Mouse (Mus musculus) liver, adult 2 months (tissue): ENCODE data around the gene Mfsd2b. TPM values are rescaled to one million over a fixed set of nuclear protein-coding genes. Genes with fewer than 3 reads are reported as not detected.

Experiments
- DNase-seq: peaks from one replicate; pipeline ENCODE4 v3.0.0-alpha.2; 2011; ENCODE audit warnings: low read depth, low spot score; ENCODE audit errors: extremely low read depth
- H3K27ac ChIP-seq: fragments of 200-500 bp; replicated peaks from 2 replicates; pipeline ENCODE4 v1.5.1; 2012; ENCODE audit warnings: low read depth, mild to moderate bottlenecking, control low read depth, inconsistent platforms, low read length; ENCODE audit not compliant: insufficient read depth
- H3K27me3 ChIP-seq: fragments of 200-500 bp; 2 replicates; pipeline ENCODE4 v1.6.1; 2012; ENCODE audit warnings: mild to moderate bottlenecking, moderate library complexity, low read length, inconsistent platforms; ENCODE audit not compliant: control insufficient read depth, insufficient read depth
- H3K36me3 ChIP-seq: fragments of 200-500 bp; 2 replicates; pipeline ENCODE4 v1.6.1; 2012; ENCODE audit warnings: low read length, inconsistent platforms; ENCODE audit not compliant: control insufficient read depth, insufficient read depth
- H3K4me1 ChIP-seq: fragments of 200-500 bp; 2 replicates; pipeline ENCODE4 v1.6.1; 2011; ENCODE audit warnings: low read length; ENCODE audit not compliant: control insufficient read depth, insufficient read depth
- H3K4me3 ChIP-seq: fragments of 200-500 bp; 2 replicates; pipeline ENCODE4 v1.5.1; 2011; ENCODE audit warnings: low read depth, mild to moderate bottlenecking, control low read depth, low read length, moderate library complexity; ENCODE audit not compliant: insufficient read depth
- H3K79me2 ChIP-seq: fragments of 200-500 bp; 2 replicates; pipeline ENCODE4 v1.6.1; 2012; ENCODE audit warnings: inconsistent platforms, mild to moderate bottlenecking, low read length, moderate library complexity; ENCODE audit not compliant: control insufficient read depth, insufficient read depth
- H3K9ac ChIP-seq: fragments of 200-500 bp; 2 replicates; pipeline ENCODE4 v1.6.1; 2012; ENCODE audit warnings: low read depth, mild to moderate bottlenecking, control low read depth, inconsistent platforms, low read length
- CTCF ChIP-seq: fragments of 200-500 bp; IDR thresholded peaks from 2 replicates; pipeline ENCODE4 v1.5.1; 2011; ENCODE audit warnings: low read depth, low read length, control low read depth
- POLR2A ChIP-seq: fragments of 200-500 bp; IDR thresholded peaks from 2 replicates; pipeline ENCODE4 v1.6.1; 2011; ENCODE audit warnings: low read length, control low read depth; ENCODE audit not compliant: insufficient read depth; ENCODE audit errors: extremely low read depth
- WGBS: fragments of 180-500 bp; shearing (Covaris S2); methylation state at CpG from one replicate; pipeline ENCODE4 v1.1.7; 2018; 5-methylcytosine and 5-hydroxymethylcytosine counted together
- polyA plus RNA-seq: library from polyadenylated mRNA; depleted of rRNA; stranded (reverse); fragments of >200 nt; gene quantifications from 2 replicates; pipeline ENCODE4 v1.2.3, GENCODE M21; 2012; rRNA removed
- total RNA-seq: library from RNA; depleted of rRNA; stranded (reverse); fragments of >200 nt; gene quantifications from 2 replicates; pipeline ENCODE4 v1.2.3, GENCODE M21; 2014; rRNA removed

The Mfsd2b gene
- total and polyA plus RNA-seq, 2 experiments = 0.18 to 0.39 TPM

DNA sequence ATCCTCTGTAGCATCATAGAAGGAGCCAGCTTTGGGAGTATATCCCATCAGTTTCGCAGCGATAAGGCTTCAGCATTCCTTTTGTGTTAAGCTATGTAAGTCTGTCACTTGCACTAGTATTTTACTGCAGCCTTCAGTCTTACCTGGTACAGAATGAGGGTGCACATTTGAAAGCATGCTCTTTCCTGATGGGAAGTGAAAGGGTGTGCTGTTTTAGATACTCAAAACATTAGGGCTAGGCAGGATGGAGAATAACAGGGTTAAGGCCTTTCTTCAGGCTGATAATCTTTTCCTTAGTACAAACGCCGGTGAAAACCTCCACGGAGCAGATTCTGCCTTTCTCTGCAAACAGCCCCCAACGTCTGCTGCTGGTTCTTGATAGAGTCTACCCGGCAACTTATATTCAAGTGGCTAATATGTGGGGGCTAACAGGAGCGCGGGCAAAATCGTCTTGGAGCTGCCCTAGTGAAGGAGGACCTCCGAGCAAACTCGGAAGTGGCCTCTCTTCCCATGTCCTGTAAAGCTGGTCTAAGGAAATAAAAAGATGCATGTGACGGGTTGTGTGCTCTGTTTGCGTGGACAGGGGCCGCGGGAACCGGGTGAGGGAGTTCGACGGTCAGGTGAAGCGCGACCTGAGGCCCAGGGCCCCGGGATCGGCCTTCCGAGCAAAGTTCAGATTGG, 57.3 kb downstream of the Mfsd2b start:
- Histone ChIP-seq H3K36me3 (peaks cover 14% of the 10 kb centered on the region), H3K4me1 (peaks cover 8% of the 10 kb centered on the region; the same call in 1 of the 2 replicates), H3K79me2 (no peaks in the 10 kb centered on the region; the same call in 1 of the 2 replicates), H3K27me3 (no peaks in the 10 kb centered on the region), H3K9ac (peak overlapping the region; percentile 69), H3K27ac (peak overlapping the region; percentile 84), H3K4me3 (peak overlapping the region; percentile 64)
- WGBS = 13% methylated on average over 24 of the region's 24 CpGs
- DNase-seq = peak; percentile 16
- no peak for TF ChIP-seq CTCF
- TF ChIP-seq POLR2A = no peak

- TF ChIP-seq POLR2A (no peak), CTCF (no peak)
- H3K36me3 ChIP-seq = no peaks in the 10 kb centered on the region
- H3K27ac ChIP-seq = no peak overlapping the region
- peaks cover 8% of the 10 kb centered on the region; the same call in 1 of the 2 replicates for H3K4me1 ChIP-seq
- no peak overlapping the region for H3K4me3 ChIP-seq
- no peaks in the 10 kb centered on the region; the same call in 1 of the 2 replicates for H3K79me2 ChIP-seq
- H3K9ac ChIP-seq = no peak overlapping the region
- DNase-seq = no peak
- no peaks in the 10 kb centered on the region for H3K27me3 ChIP-seq
- 91% methylated on average over 4 of the region's 4 CpGs for WGBS
Observed at GRCm38 (mm10) chr12:4813636-4814035, 60.5 kb downstream of the Mfsd2b start.

Other genes with a start within 250 kb of the Mfsd2b start
- gene Fam228a, start 135.9 kb downstream of the Mfsd2b start, total RNA-seq = 0.28 and 0.67 TPM in 2 replicates
- gene Fam228a, start 135.9 kb downstream of the Mfsd2b start, polyA plus RNA-seq = 0.15 and 0.17 TPM in 2 replicates
- gene Pfn4, start 105.3 kb downstream of the Mfsd2b start, total RNA-seq = 0.37 and 0.60 TPM in 2 replicates
- gene Pfn4, start 105.3 kb downstream of the Mfsd2b start, polyA plus RNA-seq = 0.27 and 0.40 TPM in 2 replicates
- gene Fam228b, start 105.1 kb downstream of the Mfsd2b start, total RNA-seq = 1.8 and 1.9 TPM in 2 replicates
- 0.81 and 0.87 TPM in 2 replicates for gene Fam228b, start 105.1 kb downstream of the Mfsd2b start, polyA plus RNA-seq
- gene Sf3b6, start 56.8 kb downstream of the Mfsd2b start, total RNA-seq = 64.2 and 67.3 TPM in 2 replicates
- 14.3 and 24.2 TPM in 2 replicates for gene Sf3b6, start 56.8 kb downstream of the Mfsd2b start, polyA plus RNA-seq
- 0.13 and 0.55 TPM in 2 replicates for gene Fkbp1b, start 32.8 kb downstream of the Mfsd2b start, total RNA-seq
- 0.25 and 0.80 TPM in 2 replicates for gene Fkbp1b, start 32.8 kb downstream of the Mfsd2b start, polyA plus RNA-seq
- 7.9 and 8.0 TPM in 2 replicates for gene Wdcp, start 31.1 kb downstream of the Mfsd2b start, total RNA-seq
- gene Wdcp, start 31.1 kb downstream of the Mfsd2b start, polyA plus RNA-seq = 7.4 and 8.4 TPM in 2 replicates
- gene Ubxn2a, start 33.3 kb upstream of the Mfsd2b start, total RNA-seq = 15.6 and 18.7 TPM in 2 replicates
- gene Ubxn2a, start 33.3 kb upstream of the Mfsd2b start, polyA plus RNA-seq = 3.2 and 3.4 TPM in 2 replicates
- gene Atad2b, start 43.0 kb upstream of the Mfsd2b start, total RNA-seq = 12.5 and 13.6 TPM in 2 replicates
- gene Atad2b, start 43.0 kb upstream of the Mfsd2b start, polyA plus RNA-seq = 5.3 and 7.2 TPM in 2 replicates